Mouse (Mus musculus): ENCODE results near the gene Fam228b. TPM values are rescaled to one million over a fixed set of nuclear protein-coding genes. Genes with fewer than 3 reads are reported as not detected.
"Not testable (repeated sequence)": the region's sequence is repeated elsewhere in the genome, so short reads cannot be mapped to it uniquely, and the experiment has no call there.

Gene Fam228b
- polyA plus RNA-seq, 1 experiment: 0.56 TPM

DNA sequence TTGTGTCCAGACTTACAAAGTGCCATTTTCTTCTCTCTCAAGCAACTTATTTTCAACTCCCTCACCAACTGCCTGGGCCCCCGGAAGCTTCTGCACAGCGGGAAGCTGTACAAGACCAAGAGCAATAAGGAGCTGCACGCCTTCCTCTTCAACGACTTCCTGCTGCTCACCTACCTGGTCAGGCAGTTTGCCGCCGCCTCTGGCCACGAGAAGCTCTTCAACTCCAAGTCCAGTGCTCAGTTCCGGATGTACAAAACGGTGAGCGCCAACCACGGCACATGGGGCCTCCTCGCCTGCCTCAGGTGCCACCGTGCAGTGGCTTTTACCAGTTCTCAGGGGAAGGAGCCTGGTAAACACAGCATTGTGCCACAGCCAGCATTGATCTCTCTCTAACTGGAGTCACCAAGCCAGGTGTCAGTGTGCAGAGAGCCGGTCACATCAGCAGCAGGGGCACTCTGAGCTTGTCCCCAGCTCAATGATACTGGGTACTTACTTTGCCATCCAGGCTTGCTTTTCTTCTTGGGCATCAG is 61.5 kb downstream of the Fam228b start:
- DNase-seq: no peak
- no peak overlapping the region for H3K27ac ChIP-seq (ENCODE audit: insufficient read depth, low read depth, low read length)
- no peak for TF ChIP-seq POLR2A (IDR thresholded peaks at IDR 0.05; ENCODE audit: low read depth, low read length)
- TF ChIP-seq CTCF (conservative IDR thresholded peaks at IDR 0.05; ENCODE audit: insufficient read depth, insufficient read length, low read depth, low read length): no peak
- H3K27me3 ChIP-seq (replicated peaks; ENCODE audit: control insufficient read depth, insufficient read depth, low read length): no peaks in the 10 kb centered on the region
- 0 out of 2 replicates have a peak, but pooled peaks cover 1% of the 10 kb centered on the region for H3K36me3 ChIP-seq (ENCODE audit: control insufficient read depth, insufficient read depth, low read length)
- H3K4me1 ChIP-seq (ENCODE audit: control insufficient read depth, insufficient read depth, low read length): no peaks in the 10 kb centered on the region
- WGBS: 88% methylated on average over 14 of the region's 14 CpGs
- H3K4me3 ChIP-seq (ENCODE audit: insufficient read depth, low read depth, low read length): no peak overlapping the region

DNA sequence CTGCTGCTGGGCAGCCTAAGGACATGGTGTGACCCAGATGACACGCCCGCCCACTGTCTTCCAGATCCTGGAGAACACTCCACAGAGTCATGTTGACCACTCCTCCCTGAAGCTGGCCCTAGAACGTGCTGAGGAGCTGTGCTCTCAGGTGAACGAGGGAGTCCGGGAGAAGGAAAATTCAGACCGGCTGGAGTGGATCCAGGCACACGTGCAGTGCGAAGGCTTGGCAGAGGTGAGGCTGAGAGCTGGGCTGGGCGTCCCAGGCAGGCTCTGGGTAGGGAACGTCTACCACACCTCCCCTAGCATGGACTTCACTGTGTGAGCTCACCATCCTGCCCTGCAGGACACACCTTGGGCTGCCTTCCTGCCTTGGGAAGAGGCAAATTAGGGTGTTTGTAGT is 62.2 kb downstream of the Fam228b start:
- no peaks in the 10 kb centered on the region for H3K27me3 ChIP-seq (replicated peaks; ENCODE audit: control insufficient read depth, insufficient read depth, low read length)
- H3K36me3 ChIP-seq (ENCODE audit: control insufficient read depth, insufficient read depth, low read length): 0 out of 2 replicates have a peak, but pooled peaks cover 1% of the 10 kb centered on the region
- H3K27ac ChIP-seq (ENCODE audit: insufficient read depth, low read depth, low read length): no peak overlapping the region
- no peak for DNase-seq
- no peak overlapping the region for H3K4me3 ChIP-seq (ENCODE audit: insufficient read depth, low read depth, low read length)
- TF ChIP-seq POLR2A (IDR thresholded peaks at IDR 0.05; ENCODE audit: low read depth, low read length): no peak
- no peak for TF ChIP-seq CTCF (conservative IDR thresholded peaks at IDR 0.05; ENCODE audit: insufficient read depth, insufficient read length, low read depth, low read length)
- no peaks in the 10 kb centered on the region for H3K4me1 ChIP-seq (ENCODE audit: control insufficient read depth, insufficient read depth, low read length)
- 85% methylated on average over 10 of the region's 10 CpGs for WGBS

DNA sequence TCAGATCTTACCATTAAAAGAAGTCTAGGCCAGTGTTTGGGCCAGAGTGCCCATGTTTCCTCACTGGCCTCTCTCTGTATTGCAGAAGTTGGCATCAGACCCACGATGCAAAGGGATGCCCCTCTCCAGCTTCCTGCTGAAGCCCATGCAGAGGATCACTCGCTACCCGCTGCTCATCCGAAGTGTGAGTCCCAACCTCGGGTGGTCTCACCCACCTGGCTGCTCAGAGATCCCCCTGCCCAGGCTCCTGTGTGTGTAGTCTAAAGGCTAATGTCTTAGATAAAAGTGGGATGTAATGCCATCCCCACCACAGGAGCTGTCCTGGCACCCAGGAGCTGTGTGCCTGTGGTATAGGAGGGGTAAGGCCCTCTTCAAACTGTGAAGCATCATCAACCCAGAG is 62.9 kb downstream of the Fam228b start:
- H3K27me3 ChIP-seq (replicated peaks; ENCODE audit: control insufficient read depth, insufficient read depth, low read length): no peaks in the 10 kb centered on the region
- no peak for DNase-seq
- no peak overlapping the region for H3K4me3 ChIP-seq (ENCODE audit: insufficient read depth, low read depth, low read length)
- 0 out of 2 replicates have a peak, but pooled peaks cover 1% of the 10 kb centered on the region for H3K36me3 ChIP-seq (ENCODE audit: control insufficient read depth, insufficient read depth, low read length)
- 96% methylated on average over 5 of the region's 5 CpGs for WGBS
- no peak overlapping the region for H3K27ac ChIP-seq (ENCODE audit: insufficient read depth, low read depth, low read length)
- TF ChIP-seq CTCF (conservative IDR thresholded peaks at IDR 0.05; ENCODE audit: insufficient read depth, insufficient read length, low read depth, low read length) (no peak), POLR2A (IDR thresholded peaks at IDR 0.05; ENCODE audit: low read depth, low read length) (no peak)
- no peaks in the 10 kb centered on the region for H3K4me1 ChIP-seq (ENCODE audit: control insufficient read depth, insufficient read depth, low read length)

DNA sequence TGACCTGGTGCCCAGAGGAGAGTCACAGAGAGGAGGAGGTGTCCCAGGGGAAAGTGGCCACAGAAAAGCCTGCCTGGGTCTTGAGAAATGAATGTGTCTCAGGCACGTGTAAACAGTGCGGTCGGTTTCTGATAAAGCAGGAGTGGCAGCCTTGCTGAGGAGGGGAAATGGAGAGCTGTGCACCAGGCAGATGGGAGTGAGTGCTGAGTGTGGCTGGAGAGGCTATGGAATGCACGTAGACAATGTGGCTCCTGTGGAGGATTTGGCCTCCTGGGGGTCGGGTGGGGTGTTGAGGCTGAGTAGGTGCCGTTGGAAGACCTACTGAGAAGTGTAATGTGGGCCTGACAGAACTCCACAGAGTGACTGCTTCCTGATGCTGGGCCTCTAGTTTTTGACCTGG is 63.4 kb downstream of the Fam228b start:
- not testable (repeated sequence) for H3K4me3 ChIP-seq (ENCODE audit: insufficient read depth, low read depth, low read length); H3K27me3 ChIP-seq (replicated peaks; ENCODE audit: control insufficient read depth, insufficient read depth, low read length); H3K4me1 ChIP-seq (ENCODE audit: control insufficient read depth, insufficient read depth, low read length); H3K36me3 ChIP-seq (ENCODE audit: control insufficient read depth, insufficient read depth, low read length); H3K27ac ChIP-seq (ENCODE audit: insufficient read depth, low read depth, low read length); DNase-seq
- 92% methylated on average over 6 of the region's 6 CpGs for WGBS

DNA sequence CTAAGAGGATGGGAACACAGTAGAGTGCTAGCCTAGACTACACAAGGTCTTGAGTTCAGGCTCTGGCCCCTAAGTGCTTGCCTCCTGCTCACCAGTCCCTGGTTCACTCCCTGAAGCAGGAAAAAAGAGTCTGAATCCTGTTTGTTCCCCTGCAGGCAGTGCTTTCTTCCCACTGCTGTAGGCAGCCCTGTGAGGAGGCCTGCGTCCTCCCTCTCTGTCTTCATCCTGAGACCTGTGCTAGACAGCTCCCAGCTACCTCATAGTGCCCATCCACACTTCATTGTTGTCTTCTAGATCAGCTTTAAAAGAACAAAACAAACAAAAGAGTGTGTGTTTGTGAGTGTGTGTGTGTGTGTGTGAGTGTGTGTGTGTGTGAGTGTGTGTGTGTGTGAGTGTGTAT is 74.5 kb downstream of the Fam228b start:
- no peak overlapping the region for H3K27ac ChIP-seq (ENCODE audit: insufficient read depth, low read depth, low read length)
- no peak for TF ChIP-seq CTCF (conservative IDR thresholded peaks at IDR 0.05; ENCODE audit: insufficient read depth, insufficient read length, low read depth, low read length)
- TF ChIP-seq POLR2A (IDR thresholded peaks at IDR 0.05; ENCODE audit: low read depth, low read length): no peak
- no peak for DNase-seq
- no peaks in the 10 kb centered on the region for H3K36me3 ChIP-seq (ENCODE audit: control insufficient read depth, insufficient read depth, low read length)
- H3K4me1 ChIP-seq (ENCODE audit: control insufficient read depth, insufficient read depth, low read length): no peaks in the 10 kb centered on the region
- H3K27me3 ChIP-seq (replicated peaks; ENCODE audit: control insufficient read depth, insufficient read depth, low read length): no peaks in the 10 kb centered on the region
- H3K4me3 ChIP-seq (ENCODE audit: insufficient read depth, low read depth, low read length): no peak overlapping the region
- WGBS: 100% methylated on average over 1 of the region's 1 CpGs

DNA sequence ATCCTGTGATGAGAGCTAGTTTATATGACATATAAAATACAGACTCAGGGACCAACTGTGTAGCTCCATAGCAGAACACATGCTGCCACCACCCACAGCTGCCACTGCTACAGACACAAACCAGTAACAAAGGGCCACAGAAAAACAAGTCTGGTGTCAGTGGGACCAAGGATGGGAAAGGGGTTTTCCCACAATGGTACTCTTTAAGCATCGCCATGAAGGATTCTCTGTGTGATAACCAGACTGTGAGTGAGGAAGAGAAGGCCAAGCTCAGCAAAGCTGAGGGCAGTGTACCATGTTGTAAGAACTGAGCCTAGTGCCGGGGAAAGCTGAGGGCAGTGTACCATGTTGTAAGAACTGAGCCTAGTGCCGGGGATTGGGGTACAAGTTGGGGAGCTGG is 77.9 kb downstream of the Fam228b start:
- H3K36me3 ChIP-seq (ENCODE audit: control insufficient read depth, insufficient read depth, low read length): no peaks in the 10 kb centered on the region
- TF ChIP-seq POLR2A (IDR thresholded peaks at IDR 0.05; ENCODE audit: low read depth, low read length) (no peak), CTCF (conservative IDR thresholded peaks at IDR 0.05; ENCODE audit: insufficient read depth, insufficient read length, low read depth, low read length) (no peak)
- H3K4me1 ChIP-seq (ENCODE audit: control insufficient read depth, insufficient read depth, low read length): no peaks in the 10 kb centered on the region
- no peak overlapping the region for H3K4me3 ChIP-seq (ENCODE audit: insufficient read depth, low read depth, low read length)
- H3K27me3 ChIP-seq (replicated peaks; ENCODE audit: control insufficient read depth, insufficient read depth, low read length): no peaks in the 10 kb centered on the region
- no peak overlapping the region for H3K27ac ChIP-seq (ENCODE audit: insufficient read depth, low read depth, low read length)
- DNase-seq: no peak
- WGBS: 83% methylated on average over 3 of the region's 3 CpGs

Other genes with a start within 250 kb of the Fam228b start
- 29.5 and 35.4 TPM in 2 replicates for gene Itsn2, start 176.6 kb downstream of the Fam228b start, polyA plus RNA-seq (2012; rRNA removed)
- not detected in 2 replicates for gene Gm3625, start 176.3 kb downstream of the Fam228b start, polyA plus RNA-seq (2012; rRNA removed)
- 0.22 and 0.27 TPM in 2 replicates for gene Fam228a, start 30.8 kb downstream of the Fam228b start, polyA plus RNA-seq (2012; rRNA removed)
- gene Pfn4, start 245 bp downstream of the Fam228b start, polyA plus RNA-seq (2012; rRNA removed): 0.81 and 0.91 TPM in 2 replicates
- gene Sf3b6, start 48.3 kb upstream of the Fam228b start, polyA plus RNA-seq (2012; rRNA removed): 79.8 and 83.7 TPM in 2 replicates
- 2.1 and 4.8 TPM in 2 replicates for gene Fkbp1b, start 72.3 kb upstream of the Fam228b start, polyA plus RNA-seq (2012; rRNA removed)
- gene Wdcp, start 74.0 kb upstream of the Fam228b start, polyA plus RNA-seq (2012; rRNA removed): 6.4 and 7.7 TPM in 2 replicates
- gene Mfsd2b, start 105.1 kb upstream of the Fam228b start, polyA plus RNA-seq (2012; rRNA removed): 1.7 and 2.3 TPM in 2 replicates
- gene Ubxn2a, start 138.4 kb upstream of the Fam228b start, polyA plus RNA-seq (2012; rRNA removed): 9.8 and 10.9 TPM in 2 replicates
- gene Atad2b, start 148.1 kb upstream of the Fam228b start, polyA plus RNA-seq (2012; rRNA removed): 5.6 and 6.2 TPM in 2 replicates